Mouse (Mus musculus): Measurements from ENCODE around the gene Pgc.

The Pgc gene

GRCm38 (mm10) chr17:47750101-47750500 is 23.5 kb downstream of the Pgc start:
- no peak for DNase-seq (ENCODE audit: extremely low spot score)

- DNase-seq (ENCODE audit: extremely low spot score): no peak
Measured at GRCm38 (mm10) chr17:47751811-47752210, 25.2 kb downstream of the Pgc start.

DNA sequence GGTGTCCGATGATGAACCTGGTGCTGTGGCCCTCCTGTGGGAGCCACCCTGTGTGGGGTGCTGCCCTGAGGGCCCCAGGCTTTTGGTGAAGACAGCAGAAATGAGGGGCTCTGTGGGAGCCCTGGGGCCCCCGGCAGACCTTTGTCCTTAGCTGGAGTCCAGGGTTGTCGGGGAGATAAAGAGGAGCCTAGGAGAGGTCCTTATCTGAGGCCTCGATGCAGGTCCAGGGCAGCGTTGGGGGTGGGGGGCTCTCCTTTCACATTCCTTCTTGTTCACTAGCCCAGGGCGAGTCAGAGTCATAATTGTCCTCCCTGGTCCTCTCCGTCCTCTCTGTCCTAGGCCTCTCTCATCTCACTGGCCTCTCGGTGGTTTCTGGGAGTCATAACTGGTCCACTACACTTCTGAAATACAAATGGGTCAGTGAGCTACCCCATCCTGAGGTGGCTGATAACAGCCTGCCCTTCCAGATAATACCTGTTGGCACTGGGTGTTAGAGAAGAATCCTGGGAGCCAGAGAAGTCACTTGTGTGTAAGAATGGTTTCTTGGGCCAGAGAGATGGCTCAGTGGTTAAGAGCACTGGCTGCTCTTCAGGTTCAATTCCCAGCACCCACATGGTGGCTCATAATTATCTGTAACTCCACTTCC is 26.6 kb downstream of the Pgc start:
- no peak for DNase-seq (ENCODE audit: extremely low spot score)

DNA sequence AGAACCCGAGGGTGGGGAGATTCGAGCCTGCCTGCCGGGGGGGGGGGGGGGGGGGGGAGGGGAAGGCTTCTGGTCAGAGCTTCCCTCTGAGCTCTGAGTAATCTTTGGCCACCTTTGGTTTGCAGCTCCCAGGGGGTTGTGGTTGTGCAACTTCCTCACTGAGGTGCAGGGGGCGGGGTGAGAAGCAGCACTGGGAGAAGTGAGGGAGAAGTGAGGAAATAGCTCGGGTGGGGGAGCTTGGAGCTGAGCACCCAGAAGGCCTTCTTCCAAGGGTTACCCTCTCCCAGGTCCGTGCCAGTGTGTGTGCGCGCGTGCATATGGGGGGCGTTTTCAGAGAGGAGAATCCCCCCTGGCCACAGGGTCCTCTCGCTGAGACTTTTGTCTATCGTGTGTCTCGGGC is 27.6 kb downstream of the Pgc start:
- no peak for DNase-seq (ENCODE audit: extremely low spot score)

DNA sequence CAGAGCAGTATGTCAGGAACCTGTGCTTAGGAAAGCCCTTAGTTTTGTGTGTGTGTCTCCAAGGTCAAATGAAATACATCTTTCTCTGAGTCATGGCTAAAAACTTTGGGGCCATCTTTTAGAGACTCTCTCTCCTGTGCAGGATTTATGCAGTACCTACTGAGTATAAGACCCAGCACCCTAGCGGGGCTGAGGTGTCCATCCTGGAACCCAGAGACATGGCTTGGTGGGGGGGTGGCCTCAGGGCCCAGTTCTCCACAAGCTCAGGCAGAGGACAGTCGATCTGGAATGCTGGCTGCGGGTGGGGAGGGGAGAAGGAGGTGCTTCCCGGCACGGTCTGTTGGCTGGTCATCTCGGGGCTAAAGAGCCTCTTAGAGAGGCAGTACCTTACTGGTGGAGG is 29.7 kb downstream of the Pgc start:
- DNase-seq (ENCODE audit: extremely low spot score): no peak

DNA sequence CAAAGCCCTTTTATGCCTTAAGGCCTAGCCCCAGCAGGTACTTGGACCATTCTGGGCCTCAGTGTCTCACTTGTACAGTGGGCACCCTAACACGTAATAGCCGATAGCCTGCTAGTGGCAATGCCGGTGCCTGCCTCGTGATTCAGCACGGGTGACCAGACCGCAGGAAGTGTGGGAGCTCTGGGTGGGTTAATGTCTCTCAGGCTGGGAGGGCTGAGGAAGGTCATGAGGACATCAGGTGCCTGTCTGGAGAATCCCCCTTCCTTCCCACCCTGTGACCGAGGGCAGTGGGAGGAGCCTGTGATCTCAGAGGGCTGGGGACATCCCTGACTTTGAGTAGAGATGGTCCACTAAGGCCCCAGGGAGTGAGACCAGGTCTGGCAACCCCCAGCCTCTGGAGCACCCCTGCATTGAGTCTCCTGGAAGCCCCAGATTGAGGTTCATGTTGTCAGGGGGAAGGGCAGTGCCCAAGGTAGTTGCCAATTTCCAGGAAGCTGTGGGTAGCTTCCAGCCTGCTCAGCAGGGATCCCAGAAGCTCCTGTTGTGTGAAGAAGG is 30.5 kb downstream of the Pgc start:
- DNase-seq (ENCODE audit: extremely low spot score): no peak

- DNase-seq (ENCODE audit: extremely low spot score): no peak
Measured at GRCm38 (mm10) chr17:47759702-47760410, 33.2 kb downstream of the Pgc start.

GRCm38 (mm10) chr17:47762028-47762427 is 35.4 kb downstream of the Pgc start:
- no peak for DNase-seq (ENCODE audit: extremely low spot score)

- DNase-seq (ENCODE audit: extremely low spot score): no peak
Measured at GRCm38 (mm10) chr17:47762518-47763340, 36.1 kb downstream of the Pgc start.

GRCm38 (mm10) chr17:47765986-47766385 is 39.3 kb downstream of the Pgc start:
- no peak for DNase-seq (ENCODE audit: extremely low spot score)

GRCm38 (mm10) chr17:47766407-47767043 is 39.9 kb downstream of the Pgc start:
- no peak for DNase-seq (ENCODE audit: extremely low spot score)

DNA sequence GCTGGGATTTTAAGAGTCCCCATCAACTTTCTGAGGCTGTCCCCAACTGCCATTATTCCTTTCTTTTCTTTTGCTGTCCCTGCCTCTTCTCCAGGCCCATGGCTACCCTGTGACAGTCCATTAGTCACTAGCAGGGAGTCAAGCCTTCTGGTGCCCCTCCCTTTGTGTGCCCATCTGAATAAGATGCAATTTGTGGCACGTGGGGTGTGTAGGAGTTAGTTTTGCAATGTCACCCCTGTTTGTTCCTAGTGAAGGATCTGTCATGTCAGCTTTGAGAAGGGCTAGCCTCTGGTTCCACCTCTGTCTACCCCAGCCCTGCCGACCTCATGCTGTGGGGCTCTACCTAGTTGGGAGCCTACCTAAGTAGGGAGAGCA is 40.4 kb downstream of the Pgc start:
- DNase-seq (ENCODE audit: extremely low spot score): no peak

DNA sequence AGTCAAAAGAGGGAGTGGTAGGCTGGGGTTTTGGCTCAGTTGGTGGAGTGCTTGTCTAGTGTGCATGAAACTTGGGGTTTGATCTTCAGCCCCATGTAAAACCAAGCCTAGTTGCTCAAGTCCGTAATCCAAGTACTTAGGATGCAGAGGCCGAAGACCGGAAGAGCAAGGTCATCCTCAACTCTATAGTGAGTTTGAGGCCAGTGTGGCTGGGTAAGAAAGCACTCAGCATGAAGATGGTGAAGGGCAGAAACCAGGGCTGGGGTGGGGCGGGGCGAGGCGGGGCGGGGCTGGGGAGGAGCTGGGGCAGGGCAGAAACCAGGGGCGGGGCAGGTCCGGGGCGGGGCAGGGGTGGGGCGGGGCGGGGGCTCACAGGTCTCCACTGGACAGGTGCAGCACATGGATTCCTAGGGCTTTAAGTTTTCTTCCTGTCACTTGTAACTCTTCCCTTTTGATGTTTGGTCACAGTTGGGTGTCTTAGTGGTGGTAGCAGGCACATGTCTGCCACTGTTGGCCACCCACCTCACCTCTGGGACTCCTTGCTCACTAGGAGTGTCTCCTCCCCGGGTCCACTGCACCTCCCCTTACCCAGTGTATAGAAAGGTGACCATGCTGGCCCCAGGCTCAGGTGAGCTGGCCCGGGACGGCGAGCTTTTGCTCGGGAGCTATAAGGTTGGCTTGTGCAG is 41.0 kb downstream of the Pgc start:
- DNase-seq (ENCODE audit: extremely low spot score): no peak

GRCm38 (mm10) chr17:47768707-47769276 is 42.1 kb downstream of the Pgc start:
- no peak for DNase-seq (ENCODE audit: extremely low spot score)

DNA sequence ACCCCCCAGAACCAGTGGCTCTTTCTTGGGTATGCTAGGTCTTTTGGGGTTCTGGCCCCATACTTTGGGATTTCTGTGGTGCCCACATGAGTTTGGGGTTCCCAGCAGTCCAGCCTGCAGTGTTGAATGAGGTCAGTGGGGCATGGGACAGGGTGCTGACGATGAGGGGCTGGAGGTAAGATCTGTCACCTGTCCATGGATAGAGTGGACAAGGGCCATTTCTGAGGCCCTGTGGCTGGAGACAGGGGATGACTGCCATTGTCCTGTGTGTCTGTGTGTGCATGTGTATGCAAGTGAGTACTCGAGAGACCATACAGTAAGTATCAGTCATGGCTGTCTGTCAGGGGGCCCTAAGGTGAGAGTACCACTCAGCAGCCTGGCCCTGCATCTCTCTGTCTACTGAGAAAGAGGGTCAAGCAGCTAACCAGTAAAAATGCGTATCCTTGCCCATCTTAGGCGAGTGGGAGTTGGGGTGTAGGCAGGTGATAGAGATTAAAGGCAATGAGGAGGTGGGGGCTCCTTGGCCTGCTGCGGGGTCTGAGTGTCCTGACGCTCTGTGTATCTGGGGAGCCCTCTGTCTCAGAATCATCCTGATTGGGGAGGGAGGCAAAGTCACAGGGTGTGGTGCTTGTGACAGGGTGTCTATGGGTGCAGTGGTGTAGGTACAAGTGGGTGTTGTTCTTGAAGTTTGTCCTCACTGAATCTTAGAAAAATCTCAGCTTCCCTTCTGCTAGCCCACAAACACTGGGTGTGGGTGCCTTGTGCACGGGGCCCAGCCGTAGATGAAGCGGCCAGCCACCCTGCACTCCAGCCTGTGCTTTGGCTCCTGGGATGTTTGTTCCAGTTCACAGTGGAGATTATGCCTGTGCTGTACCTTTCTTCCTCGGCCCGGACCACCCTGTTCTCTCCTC is 43.0 kb downstream of the Pgc start:
- no peak for DNase-seq (ENCODE audit: extremely low spot score)

GRCm38 (mm10) chr17:47773604-47774003 is 47.0 kb downstream of the Pgc start:
- DNase-seq (ENCODE audit: extremely low spot score): no peak

GRCm38 (mm10) chr17:47777141-47777540 is 50.5 kb downstream of the Pgc start:
- DNase-seq (ENCODE audit: extremely low spot score): no peak

DNA sequence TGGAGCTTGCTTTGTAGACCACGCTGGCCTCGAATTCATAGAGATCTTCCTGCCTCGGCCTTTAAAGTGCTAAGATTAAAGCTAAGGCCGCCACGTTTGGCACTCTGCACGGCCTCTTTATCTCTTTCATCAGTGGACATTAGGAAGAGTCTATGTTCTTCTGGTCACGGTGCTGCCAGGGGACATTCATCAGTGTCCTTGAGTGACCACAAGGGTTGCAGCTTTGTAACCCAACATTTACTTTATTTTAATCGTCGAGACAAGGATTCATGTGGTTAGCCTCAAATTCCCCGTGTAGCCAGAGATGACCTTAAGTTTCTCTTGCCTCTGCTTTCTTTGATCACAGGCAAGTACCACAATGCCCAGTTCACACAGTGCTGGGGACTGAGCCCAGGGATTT is 53.8 kb downstream of the Pgc start:
- no peak for DNase-seq (ENCODE audit: extremely low spot score)

GRCm38 (mm10) chr17:47782486-47782885 is 55.8 kb downstream of the Pgc start:
- no peak for DNase-seq (ENCODE audit: extremely low spot score)
